Mouse (Mus musculus): ENCODE data around the gene Ptprn2.

Gene Ptprn2

DNA sequence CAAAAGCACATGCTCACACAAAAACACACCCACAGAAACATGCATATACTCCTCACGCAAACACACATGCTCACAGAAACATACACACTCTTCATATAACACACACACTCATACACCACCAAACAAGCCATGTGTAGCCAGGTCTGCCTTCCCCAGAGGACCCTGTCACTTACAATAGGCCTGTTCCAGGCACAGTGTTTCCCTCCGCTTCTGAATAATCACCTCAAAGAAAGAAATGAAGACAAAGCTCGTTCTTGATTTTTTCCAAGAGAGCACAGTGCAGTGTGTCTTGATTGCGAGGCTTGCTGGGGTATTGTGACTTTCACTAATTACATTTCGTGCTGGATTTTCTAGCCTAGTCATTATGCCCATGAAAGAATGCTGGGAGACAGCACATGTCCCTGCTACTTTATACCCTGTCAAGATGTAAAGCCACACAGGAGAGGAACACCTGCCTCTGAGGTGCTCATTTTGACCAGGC is 820.1 kb downstream of the Ptprn2 start:
- no peak for DNase-seq (ENCODE audit: low spot score in 2 of 2)

DNA sequence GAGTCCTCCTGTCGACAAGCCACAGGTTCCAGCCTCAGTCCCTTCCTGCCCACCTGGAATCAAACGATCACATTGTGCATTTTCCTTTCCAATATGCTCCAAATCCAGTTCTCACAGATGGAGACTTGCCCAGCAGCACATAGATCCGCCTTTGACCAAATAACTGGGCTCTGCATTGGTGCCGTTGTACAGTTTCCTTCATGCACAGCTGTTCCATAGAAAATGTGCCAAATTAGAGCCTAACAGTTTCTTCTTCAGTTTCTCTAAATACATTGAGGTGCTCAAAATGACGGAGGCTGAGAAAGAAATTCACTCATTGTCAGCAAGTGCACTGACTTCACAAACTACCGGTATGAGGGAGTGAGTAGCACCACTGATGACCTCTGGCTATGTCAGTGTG is 826.6 kb downstream of the Ptprn2 start:
- no peak for DNase-seq (ENCODE audit: low spot score in 2 of 2)

DNA sequence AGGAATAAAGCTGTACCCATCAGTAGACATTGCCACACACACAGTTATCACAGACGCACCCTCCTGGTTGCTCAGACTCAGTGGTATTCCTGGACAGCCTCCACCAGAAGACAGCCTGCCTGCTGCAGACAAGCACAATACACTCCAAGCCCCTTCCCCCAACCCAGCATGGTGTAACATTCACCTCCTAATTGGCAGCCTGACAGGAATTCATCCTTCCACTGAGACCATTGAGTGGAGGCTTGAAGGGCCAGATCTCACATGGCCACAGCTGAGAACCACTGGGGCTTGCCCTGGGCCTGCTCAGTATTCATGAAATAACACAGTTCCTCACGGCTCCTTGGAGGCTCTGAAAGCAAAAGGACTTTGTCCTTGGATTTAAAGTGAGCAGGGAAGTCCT is 829.5 kb downstream of the Ptprn2 start:
- no peak for DNase-seq (ENCODE audit: low spot score in 2 of 2)

DNA sequence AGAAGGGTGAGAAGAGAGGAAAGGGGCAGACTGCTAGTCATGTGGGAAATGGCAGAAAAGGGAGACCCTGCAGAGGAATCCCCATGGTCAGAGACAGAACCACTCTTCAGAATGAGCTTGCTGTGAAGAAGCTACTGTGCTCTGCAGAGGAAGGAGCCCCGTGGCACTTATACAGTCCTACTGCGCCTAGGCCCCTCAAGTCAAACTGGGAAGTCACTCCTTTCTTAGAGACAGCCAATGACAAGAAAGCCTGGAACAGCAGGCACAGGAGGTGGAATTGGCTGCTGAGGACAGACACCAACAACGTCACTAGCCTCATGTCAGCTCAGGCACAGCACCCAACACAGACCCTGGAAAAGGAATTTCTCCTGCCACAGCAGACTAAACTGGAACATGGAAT is 830.1 kb downstream of the Ptprn2 start:
- no peak for DNase-seq (ENCODE audit: low spot score in 2 of 2)

DNA sequence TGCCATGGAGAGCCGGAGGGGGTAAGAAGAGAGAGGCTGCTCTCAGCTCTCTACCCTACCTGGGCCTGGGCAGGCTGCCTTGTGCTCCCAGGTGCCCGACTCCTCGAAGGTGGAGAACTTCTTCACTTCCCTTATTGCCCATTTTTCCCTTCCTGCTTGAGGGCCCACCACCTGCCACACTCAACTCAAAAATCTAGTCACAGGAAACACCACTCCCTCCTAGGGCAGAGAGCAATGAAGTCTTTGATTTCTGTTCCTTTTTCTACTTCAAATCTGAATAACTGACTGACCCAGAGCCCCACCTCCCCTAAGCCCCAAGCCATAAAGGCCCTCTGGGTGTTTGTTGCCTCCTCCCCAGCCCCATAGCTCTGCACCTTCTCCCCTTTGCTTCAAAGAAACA is 832.7 kb downstream of the Ptprn2 start:
- DNase-seq (ENCODE audit: low spot score in 2 of 2) = no peak

DNA sequence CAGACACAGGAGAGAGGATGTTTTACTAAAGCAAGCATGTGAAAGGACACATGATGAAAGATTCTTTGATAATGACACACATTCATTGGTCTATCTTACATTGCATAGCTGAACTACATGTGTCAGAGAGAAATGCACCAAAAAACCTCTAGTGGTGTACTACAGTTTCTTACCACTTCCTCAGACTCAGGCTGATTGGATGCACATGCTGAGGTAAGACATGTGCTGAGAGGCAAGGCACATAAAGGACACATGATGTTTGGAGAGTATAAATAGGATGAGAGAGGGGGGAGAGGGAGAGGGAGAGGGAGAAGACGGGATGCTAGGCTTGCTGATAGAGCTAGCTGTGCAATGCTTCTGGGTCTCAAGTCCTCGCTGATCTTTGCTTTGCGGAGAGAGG is 837.5 kb downstream of the Ptprn2 start:
- DNase-seq (ENCODE audit: low spot score in 2 of 2) = no peak

Data from right cerebral cortex, adult 2 months (tissue).